Mouse (Mus musculus) gastrocnemius, adult 8-10 months (tissue): ENCODE results near the gene AB124611. TPM values are rescaled to one million over a fixed set of nuclear protein-coding genes. Genes with fewer than 3 reads are reported as not detected.

ENCODE experiments used
- microRNA-seq: library from miRNA; unstranded; fragments of <30 nt; microRNA quantifications from one replicate; pipeline ENCODE4 v1.2.0, GENCODE M21; 2022
- total RNA-seq, 4 experiments: library from RNA; stranded (reverse); gene quantifications; 2 replicates each; pipeline ENCODE4 v1.2.4; 2022

Gene AB124611
- total RNA-seq, 4 experiments from 2014 or later, result 0.22 to 0.58 (median 0.48) TPM; not detected in 1

Small RNAs within 50 kb of the gene (microRNA-seq; reads per million reads assigned to microRNA genes)
- not detected for gene Mir199a-1

Other genes starting within 250 kb of the AB124611 start
- 10 to 100 TPM in 3 of 4 experiments, 1 to 10 TPM in 1; 8.4 to 13.0 (median 11.4) TPM for gene Kri1, start 238.2 kb upstream of the AB124611 start, total RNA-seq
- 10 to 100 TPM in 3 of 4 experiments, 1 to 10 TPM in 1; 8.8 to 10.7 (median 10.6) TPM for gene Cdkn2d, start 234.8 kb upstream of the AB124611 start, total RNA-seq
- gene Ap1m2, start 213.8 kb upstream of the AB124611 start, total RNA-seq, result not detected
- gene Slc44a2, start 205.5 kb upstream of the AB124611 start, total RNA-seq, result 100 to 1,000 TPM; 155 to 165 (median 161) TPM
- 10 to 100 TPM; 15.8 to 20.6 (median 18.9) TPM for gene Ilf3, start 158.3 kb upstream of the AB124611 start, total RNA-seq
- gene Qtrt1, start 114.3 kb upstream of the AB124611 start, total RNA-seq, result 1 to 10 TPM; 5.8 to 8.0 (median 6.2) TPM
- 10 to 100 TPM; 29.3 to 39.1 (median 30.8) TPM for gene Dnm2, start 101.3 kb upstream of the AB124611 start, total RNA-seq
- gene Tmed1, start 15.9 kb upstream of the AB124611 start, total RNA-seq, result 10 to 100 TPM; 30.2 to 35.8 (median 33.3) TPM
- gene Carm1, start 20.7 kb downstream of the AB124611 start, total RNA-seq, result 10 to 100 TPM; 52.5 to 65.9 (median 55.2) TPM
- 10 to 100 TPM; 48.2 to 52.3 (median 51.3) TPM for gene Timm29, start 66.5 kb downstream of the AB124611 start, total RNA-seq
- 1 to 10 TPM; 6.2 to 6.7 (median 6.5) TPM for gene Yipf2, start 66.7 kb downstream of the AB124611 start, total RNA-seq
- 10 to 100 TPM; 37.3 to 40.9 (median 38.5) TPM for gene Smarca4, start 90.0 kb downstream of the AB124611 start, total RNA-seq
- 1 to 10 TPM; 2.9 to 3.6 (median 3.2) TPM for gene Ldlr, start 197.3 kb downstream of the AB124611 start, total RNA-seq
- 1 to 10 TPM; 1.5 to 3.3 (median 1.7) TPM for gene Spc24, start 234.1 kb downstream of the AB124611 start, total RNA-seq